Mouse (Mus musculus) lung, postnatal 4 days (tissue): ENCODE data around the gene Irf3.

Experiments used
- DNase-seq, 2 experiments: peaks; one replicate each; pipeline ENCODE4 v3.0.0; 2021

The Irf3 gene

GRCm38 (mm10) chr7:45035631-45036030, 38.2 kb downstream of the Irf3 start:
- no peak for DNase-seq

DNA sequence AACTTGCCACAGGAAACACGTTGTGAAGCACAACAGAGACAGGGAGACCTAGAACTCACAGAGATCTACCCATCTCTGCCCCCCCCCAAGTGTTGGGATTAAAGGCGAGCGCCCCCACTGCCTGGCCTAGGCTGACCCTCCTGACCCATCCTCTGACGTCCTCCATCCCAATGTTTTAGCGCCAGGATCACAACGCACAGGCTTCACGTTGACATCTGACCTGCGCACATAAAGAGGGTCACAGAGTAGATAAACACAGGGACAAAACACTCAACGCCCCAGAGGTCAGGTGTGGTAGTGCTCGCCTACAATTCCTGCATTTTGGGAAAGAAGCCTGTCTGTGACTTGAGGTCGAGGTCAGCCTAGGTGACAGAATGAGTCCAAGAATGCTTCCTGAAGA, 39.3 kb downstream of the Irf3 start:
- no peak for DNase-seq

GRCm38 (mm10) chr7:45037720-45038361, 40.4 kb downstream of the Irf3 start:
- peak; percentile 68 to 81 for DNase-seq

GRCm38 (mm10) chr7:45038411-45038810, 41.0 kb downstream of the Irf3 start:
- DNase-seq = no peak

GRCm38 (mm10) chr7:45040851-45041250, 43.4 kb downstream of the Irf3 start:
- no peak for DNase-seq

GRCm38 (mm10) chr7:45043307-45043706, 45.9 kb downstream of the Irf3 start:
- DNase-seq = no peak

GRCm38 (mm10) chr7:45045741-45046140, 48.3 kb downstream of the Irf3 start:
- DNase-seq = no peak

GRCm38 (mm10) chr7:45046853-45047350, 49.5 kb downstream of the Irf3 start:
- no peak for DNase-seq

DNA sequence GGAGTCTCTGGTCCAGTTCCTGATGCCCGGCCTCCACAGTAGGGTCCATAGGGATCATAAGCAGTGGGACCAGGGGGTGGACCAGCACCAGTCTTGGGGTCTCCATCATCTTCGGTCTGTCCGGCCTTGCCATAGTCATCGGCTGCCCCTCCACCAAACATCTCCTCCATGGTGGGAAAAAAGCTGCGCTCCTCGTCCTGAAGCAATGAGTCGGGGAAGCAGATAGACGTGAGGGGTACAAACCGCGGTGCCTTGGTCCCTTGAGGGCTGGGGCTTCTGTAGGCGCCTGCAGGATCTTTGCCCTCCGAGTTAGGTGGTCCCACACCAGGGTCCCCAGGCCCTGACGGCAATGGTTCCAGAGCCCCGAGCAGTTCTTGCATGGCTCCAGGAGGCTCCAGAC, 50.0 kb downstream of the Irf3 start:
- DNase-seq = no peak

- no peak for DNase-seq
Measured at GRCm38 (mm10) chr7:45048001-45048890, 50.8 kb downstream of the Irf3 start.

- DNase-seq = no peak
Measured at GRCm38 (mm10) chr7:45048923-45049657, 51.6 kb downstream of the Irf3 start.

GRCm38 (mm10) chr7:45050945-45051600, 53.6 kb downstream of the Irf3 start:
- DNase-seq = peak; percentile 80 to 85

GRCm38 (mm10) chr7:45051601-45051974, 54.1 kb downstream of the Irf3 start:
- DNase-seq = no peak
